Mouse (Mus musculus) cortical plate, adult 2 months (tissue): ENCODE data around the gene Gm26938. TPM values are rescaled to one million over a fixed set of nuclear protein-coding genes. Genes with fewer than 3 reads are reported as not detected.

ENCODE experiments used
- H3K27ac ChIP-seq: fragments of 200-500 bp; 2 replicates; pipeline ENCODE4 v1.5.1; 2012; ENCODE audit warnings: low read length, control low read depth, inconsistent platforms; ENCODE audit not compliant: insufficient read depth
- H3K4me1 ChIP-seq: fragments of 200-500 bp; 2 replicates; pipeline ENCODE4 v1.6.1; 2011; ENCODE audit warnings: low read length; ENCODE audit not compliant: control insufficient read depth, insufficient read depth
- H3K4me3 ChIP-seq: fragments of 200-500 bp; 2 replicates; pipeline ENCODE4 v1.5.1; 2011; ENCODE audit warnings: mild to moderate bottlenecking, low read length, control low read depth; ENCODE audit not compliant: insufficient read depth
- CTCF ChIP-seq: fragments of 200-500 bp; IDR thresholded peaks from 2 replicates; pipeline ENCODE4 v1.5.1; 2011; ENCODE audit warnings: mild to moderate bottlenecking, control low read depth, low read length; ENCODE audit not compliant: insufficient read depth; ENCODE audit errors: extremely low read depth
- POLR2A ChIP-seq: fragments of 200-500 bp; IDR thresholded peaks from 2 replicates; pipeline ENCODE4 v1.6.1; 2011; ENCODE audit warnings: mild to moderate bottlenecking, low read length, control low read depth; ENCODE audit not compliant: insufficient read depth; ENCODE audit errors: extremely low read depth
- polyA plus RNA-seq: library from polyadenylated mRNA; depleted of rRNA; stranded (reverse); fragments of >200 nt; gene quantifications from 2 replicates; pipeline ENCODE4 v1.2.3, GENCODE M21; 2012; rRNA removed

The Gm26938 gene
- polyA plus RNA-seq = not detected in 2 replicates

DNA sequence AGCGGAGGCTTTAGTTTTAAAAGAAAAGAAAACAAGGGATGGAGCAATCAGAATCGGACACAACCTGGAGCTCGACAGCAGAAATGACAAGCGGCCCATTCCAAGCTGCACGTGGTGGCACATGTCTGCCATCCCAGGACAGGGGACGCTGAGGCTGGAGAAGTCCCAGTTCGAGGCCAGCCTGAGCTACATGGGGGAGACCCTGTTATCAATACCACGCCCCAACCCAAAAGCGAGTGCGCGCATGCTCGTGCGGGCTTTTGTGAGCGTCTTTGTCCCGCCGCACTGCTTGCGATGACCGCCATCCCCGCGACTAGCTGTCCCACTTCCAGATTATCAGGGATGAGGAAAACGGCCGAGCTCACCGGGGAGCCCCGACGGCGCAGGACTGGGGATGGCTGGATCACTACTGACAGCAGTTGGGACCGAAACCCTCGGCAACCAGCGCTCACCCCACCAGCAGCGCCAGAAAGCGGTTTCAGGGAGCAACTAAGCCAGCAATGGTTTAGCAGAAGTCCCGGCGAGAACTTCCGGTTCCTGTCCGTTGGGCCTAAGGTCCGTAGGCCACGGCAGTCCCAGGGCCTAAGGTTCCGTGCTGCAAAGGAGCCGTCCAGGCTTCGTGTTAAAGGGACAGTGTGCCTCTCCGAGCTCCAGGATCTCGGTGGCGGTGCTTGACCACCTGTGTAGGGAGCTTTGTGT, at the start of gene Gm26938, which contains the start of gene Psmg3:
Gene Gm26938 (minus strand): TSS at position 51 of the 699 bp plus-strand sequence.
Gene Psmg3 (minus strand): TSS at position 529 of the 699 bp plus-strand sequence.
- TF ChIP-seq POLR2A (peak; percentile 81), CTCF (no peak)
- Histone ChIP-seq H3K4me1 (peaks cover 4% of the 10 kb centered on the region), H3K27ac (no peak within 1 kb of the TSS), H3K4me3 (peak within 1 kb of the TSS; percentile 68)

DNA sequence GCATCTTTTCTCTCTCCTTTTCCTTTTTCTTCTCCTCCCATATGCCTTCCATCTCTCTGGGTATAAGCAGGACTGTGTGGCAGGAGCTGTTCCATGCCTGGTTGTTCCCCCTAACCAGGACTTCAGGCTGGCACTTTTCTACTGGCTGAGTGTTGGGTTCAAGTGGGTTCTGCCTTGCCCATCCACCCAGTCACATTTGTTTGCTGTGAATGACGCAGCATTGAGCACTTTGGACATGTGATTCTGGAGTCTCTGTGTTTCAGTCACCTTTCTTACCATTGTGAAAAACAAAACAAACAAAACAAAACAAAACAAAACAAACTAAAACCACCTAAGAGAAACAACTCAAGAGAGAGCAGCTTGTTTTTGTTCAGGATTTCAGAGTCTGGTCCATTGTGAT, 45.3 kb upstream of the Gm26938 start:
- no peak overlapping the region for H3K27ac ChIP-seq
- no peak overlapping the region for H3K4me3 ChIP-seq
- TF ChIP-seq POLR2A (no peak), CTCF (no peak)
- H3K4me1 ChIP-seq = no peaks in the 10 kb centered on the region

DNA sequence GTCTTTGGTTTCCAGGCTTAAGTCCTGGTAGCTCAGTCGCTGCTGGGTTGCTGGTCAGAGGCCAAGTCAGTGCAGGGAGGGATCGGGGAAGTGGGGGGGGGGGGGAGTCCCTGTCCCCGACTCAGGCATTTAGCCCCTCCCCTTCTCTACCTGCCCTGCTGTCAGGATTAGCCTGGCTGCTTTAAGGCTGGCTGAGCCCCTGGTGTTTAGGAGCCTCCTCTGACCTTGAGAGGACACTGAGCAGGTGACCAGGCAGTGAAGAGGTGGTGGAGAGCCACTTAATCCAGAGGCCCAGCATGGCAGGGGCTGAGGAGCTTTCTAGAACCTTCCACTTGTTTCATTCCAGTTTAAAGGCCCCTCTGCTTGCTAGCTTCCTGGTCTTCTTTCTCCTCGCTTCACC, 44.7 kb upstream of the Gm26938 start:
- no peaks in the 10 kb centered on the region for H3K4me1 ChIP-seq
- TF ChIP-seq POLR2A = no peak
- TF ChIP-seq CTCF = no peak
- H3K27ac ChIP-seq = no peak overlapping the region
- no peak overlapping the region for H3K4me3 ChIP-seq

DNA sequence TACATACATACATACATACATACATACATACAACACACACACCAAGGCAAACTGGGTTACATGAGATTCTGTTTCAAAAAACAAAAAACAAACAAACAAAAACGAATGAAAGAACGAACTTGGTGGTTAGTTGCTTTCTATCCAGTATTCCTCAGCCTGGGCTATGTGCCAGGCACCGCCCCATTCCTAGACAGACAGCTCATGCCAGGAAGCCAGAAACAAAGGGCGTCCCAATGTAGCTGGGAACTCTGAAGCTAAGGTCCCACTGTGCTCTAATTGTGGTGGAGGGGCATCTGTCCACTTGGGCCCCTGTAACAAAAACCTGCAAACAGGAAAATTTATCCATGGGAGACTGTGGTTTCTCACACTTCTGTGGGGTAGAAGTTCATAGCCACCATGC, 36.6 kb upstream of the Gm26938 start:
- TF ChIP-seq CTCF = no peak
- TF ChIP-seq POLR2A = no peak
- H3K27ac ChIP-seq = no peak overlapping the region

DNA sequence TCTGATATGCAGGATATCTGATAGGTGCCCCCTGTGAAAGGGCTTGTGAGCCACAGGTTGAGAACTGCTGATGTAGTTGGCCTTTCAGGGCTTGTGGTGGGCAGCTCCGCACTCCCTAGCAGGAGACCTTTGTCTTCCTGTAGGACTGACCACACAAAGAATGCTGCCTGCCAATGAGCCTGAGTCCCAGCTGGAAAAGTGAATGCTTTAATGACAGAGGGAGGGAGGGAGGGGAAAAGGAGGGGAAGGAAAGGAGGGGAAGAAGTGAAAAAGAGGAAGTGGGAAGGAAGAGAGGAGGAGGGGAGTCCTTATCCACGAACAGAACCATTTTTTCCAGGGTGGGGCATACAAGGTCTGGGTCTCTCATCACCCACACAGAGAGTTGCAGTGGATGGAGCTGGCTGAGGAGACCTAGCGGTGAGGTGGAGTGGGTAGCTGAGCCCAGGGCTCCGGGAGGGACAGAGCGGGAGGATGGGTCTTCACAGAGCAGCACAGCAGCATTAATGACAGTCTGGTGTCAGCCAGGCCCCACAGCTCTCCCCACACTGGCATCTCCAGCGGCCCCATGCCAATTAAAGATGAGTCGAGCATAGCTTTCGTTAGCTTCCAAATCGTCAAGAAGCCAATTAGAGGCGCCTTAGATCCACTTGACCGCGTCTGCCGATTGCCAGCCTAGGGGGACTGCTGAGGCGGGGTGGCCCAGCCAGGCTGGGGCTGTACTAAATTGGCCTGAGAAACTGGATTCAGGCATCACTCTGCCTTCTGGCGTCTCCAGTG, 34.3 kb upstream of the Gm26938 start:
- TF ChIP-seq POLR2A (no peak), CTCF (no peak)
- H3K4me3 ChIP-seq = no peak overlapping the region
- H3K4me1 ChIP-seq = no peaks in the 10 kb centered on the region
- no peak overlapping the region for H3K27ac ChIP-seq

More for the DNA sequence above, 36.6 kb upstream of the Gm26938 start:
- no peaks in the 10 kb centered on the region for H3K4me1 ChIP-seq
- H3K4me3 ChIP-seq = no peak overlapping the region

DNA sequence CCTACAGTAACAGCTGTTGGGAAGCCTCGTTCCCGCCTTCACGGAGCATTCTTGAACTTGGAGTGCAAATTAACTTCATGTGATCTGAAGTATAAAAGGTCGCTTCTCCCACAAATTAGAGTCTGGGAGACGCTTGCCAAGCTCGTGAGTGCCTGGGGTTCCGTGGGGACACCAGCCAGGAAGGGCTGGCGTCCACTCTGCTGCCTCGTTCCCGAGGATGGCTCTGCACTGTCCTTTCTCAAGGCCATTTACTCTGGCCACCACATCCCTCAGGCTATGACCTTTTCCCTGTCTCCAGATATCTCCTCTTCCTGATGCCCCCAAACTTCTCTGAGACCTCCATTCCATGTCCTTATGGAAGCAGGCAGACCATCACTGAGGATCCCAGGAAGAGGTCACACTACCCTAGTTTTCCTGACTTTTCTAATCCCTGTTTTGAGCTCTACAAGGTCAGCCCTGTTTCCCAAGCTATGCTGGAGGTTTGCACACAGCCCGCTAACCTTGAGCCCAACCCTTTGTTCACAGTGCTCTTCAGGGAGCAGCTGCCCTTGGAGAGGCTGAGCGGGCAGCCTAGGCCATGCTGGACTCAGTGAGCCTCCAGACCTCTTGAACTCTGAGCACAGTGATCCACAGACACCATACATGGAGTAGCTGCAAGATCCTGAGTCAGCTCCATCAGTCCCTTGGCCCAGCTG, 23.6 kb upstream of the Gm26938 start:
- Histone ChIP-seq H3K4me1 (0 out of 2 replicates have a peak, but pooled peaks cover 1% of the 10 kb centered on the region), H3K27ac (no peak overlapping the region), H3K4me3 (no peak overlapping the region)
- TF ChIP-seq CTCF (no peak), POLR2A (no peak)

DNA sequence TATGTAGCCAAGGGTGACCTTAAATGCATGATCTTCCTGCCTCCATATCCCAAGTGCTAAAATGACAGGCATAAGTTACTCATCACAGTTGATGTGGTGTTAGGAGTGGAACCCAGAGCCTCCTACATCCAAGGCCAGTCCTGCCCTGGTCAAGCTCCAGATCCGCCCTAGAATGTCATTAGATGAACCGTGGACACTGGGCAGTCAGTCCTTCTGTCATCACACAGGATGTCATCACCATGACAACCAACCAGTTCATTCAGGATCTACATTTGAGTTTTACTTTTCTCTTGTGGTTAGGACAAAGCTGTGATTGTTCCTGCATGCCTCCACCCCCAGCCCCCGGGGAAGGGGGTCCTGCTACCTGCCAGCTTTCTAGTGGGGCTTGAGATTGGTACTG, 12.9 kb upstream of the Gm26938 start:
- Histone ChIP-seq H3K4me1 (no peaks in the 10 kb centered on the region), H3K4me3 (no peak overlapping the region), H3K27ac (no peak overlapping the region)
- no peak for TF ChIP-seq CTCF
- no peak for TF ChIP-seq POLR2A

DNA sequence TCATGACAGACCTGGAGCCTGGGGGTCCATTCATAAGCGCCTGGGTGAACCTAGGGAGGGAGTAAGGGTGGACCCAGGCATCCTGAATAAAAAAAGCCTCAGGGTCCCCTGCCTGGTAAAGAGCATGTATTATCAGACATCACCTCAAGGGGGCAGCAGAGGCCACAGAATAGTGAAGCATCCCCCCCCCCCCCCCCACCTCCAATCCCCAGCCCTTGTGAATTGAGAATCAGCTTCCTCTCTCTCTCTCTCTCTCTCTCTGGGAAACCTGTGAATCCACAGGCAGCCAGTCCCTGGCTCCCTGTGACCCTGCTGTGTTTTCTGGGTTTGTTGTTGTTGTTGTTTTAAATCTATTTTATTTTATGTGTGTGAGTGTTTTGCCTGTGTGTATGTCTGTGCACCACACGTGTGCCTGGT, 12.3 kb upstream of the Gm26938 start:
- no peaks in the 10 kb centered on the region for H3K4me1 ChIP-seq
- no peak overlapping the region for H3K4me3 ChIP-seq
- no peak overlapping the region for H3K27ac ChIP-seq
- no peak for TF ChIP-seq POLR2A
- TF ChIP-seq CTCF = peak; percentile 33; the same call in 1 of the 2 replicates

DNA sequence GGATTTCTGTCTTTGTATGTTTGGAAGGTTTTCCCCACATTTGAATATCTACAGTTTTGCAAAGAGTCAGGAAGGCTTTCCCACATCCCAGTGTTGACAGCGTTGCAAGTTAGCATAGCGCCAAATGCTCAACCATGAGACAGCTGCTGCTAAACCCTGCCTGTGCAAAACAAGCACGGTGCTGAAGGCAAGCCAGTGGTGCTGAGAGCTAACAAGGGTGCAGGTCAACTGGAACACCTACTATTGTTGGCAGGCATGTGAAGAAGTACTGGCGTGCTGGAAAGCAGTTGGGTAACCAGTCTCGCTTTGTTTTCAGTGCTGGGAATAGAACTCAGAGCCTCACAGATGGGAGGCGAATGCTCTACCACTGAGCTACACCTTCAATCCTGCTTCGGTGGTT, 9.5 kb upstream of the Gm26938 start:
- no peak overlapping the region for H3K4me3 ChIP-seq
- no peak overlapping the region for H3K27ac ChIP-seq
- no peak for TF ChIP-seq POLR2A
- TF ChIP-seq CTCF = no peak
- H3K4me1 ChIP-seq = no peaks in the 10 kb centered on the region
